22 mouse cellular contexts compared by ENCODE assay signal in the genomic region with DNA sequence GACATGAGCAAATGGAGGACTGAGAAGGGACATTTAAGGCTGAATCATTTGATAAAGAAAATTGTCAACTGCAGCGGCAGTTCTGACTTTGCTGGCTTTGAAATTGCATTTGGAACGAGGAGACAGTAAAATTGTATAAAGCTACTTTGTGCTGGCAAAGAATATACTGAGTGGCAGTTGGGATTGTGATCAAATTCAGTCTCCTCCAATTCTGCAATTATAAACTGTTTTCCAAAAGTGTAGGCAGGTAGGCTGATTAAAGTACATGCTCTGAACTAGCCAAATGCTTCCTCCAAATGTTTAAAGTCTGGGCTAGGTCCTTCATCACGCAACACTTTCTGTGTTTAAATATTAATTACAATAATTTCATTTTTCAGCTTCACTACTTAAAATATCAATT.
"Had no signal": no experiment of that assay in that cellular context is flagged by ENCODE, and none has a peak within 500 bp of the region (broad histone marks: within the 10 kb centered on the region; RNA-seq: fewer than 3 reads in every experiment).

No protein-coding gene starts in this region.

- H3K9me3 ChIP-seq: limb, embryonic 12.5 days; limb, embryonic 15.5 days; midbrain, embryonic 12.5 days; midbrain, embryonic 15.5 days; neural tube, embryonic 12.5 days; neural tube, embryonic 15.5 days had no signal

- H3K4me3 ChIP-seq: limb, embryonic 12.5 days; limb, embryonic 15.5 days; midbrain, embryonic 12.5 days; midbrain, embryonic 15.5 days; neural tube, embryonic 12.5 days; neural tube, embryonic 15.5 days had no signal

- H3K4me2 ChIP-seq: limb, embryonic 12.5 days; limb, embryonic 15.5 days; liver, embryonic 11.5 days; lung, embryonic 14.5 days; midbrain, embryonic 12.5 days; midbrain, embryonic 15.5 days; neural tube, embryonic 12.5 days; neural tube, embryonic 15.5 days had no signal

- H3K27me3 ChIP-seq: limb, embryonic 12.5 days; limb, embryonic 15.5 days; midbrain, embryonic 12.5 days; midbrain, embryonic 15.5 days; neural tube, embryonic 12.5 days; neural tube, embryonic 15.5 days had no signal

- ATAC-seq: intestine, postnatal 0 days; liver, postnatal 0 days; lung, postnatal 0 days; midbrain, embryonic 15.5 days had no signal

- H3K4me1 ChIP-seq: limb, embryonic 12.5 days; limb, embryonic 15.5 days; midbrain, embryonic 12.5 days; midbrain, embryonic 15.5 days; neural tube, embryonic 12.5 days; neural tube, embryonic 15.5 days had no signal

- H3K9ac ChIP-seq: limb, embryonic 12.5 days; limb, embryonic 15.5 days; liver, embryonic 14.5 days; liver, postnatal 0 days; lung, embryonic 14.5 days; midbrain, embryonic 12.5 days; midbrain, embryonic 15.5 days; neural tube, embryonic 12.5 days; neural tube, embryonic 15.5 days had no signal

- H3K36me3 ChIP-seq: limb, embryonic 12.5 days; limb, embryonic 15.5 days; midbrain, embryonic 12.5 days; midbrain, embryonic 15.5 days; neural tube, embryonic 12.5 days; neural tube, embryonic 15.5 days had no signal

- DNase-seq: kidney, adult 2 months; kidney, postnatal 25 days; left cerebral cortex, postnatal 4 days; liver, postnatal 0 days; lung, embryonic 14.5 days; right cerebral cortex, adult 18-20 months; right cerebral cortex, postnatal 14 days; right cerebral cortex, postnatal 4 days; thymus, postnatal 25 days had no signal

- H3K27ac ChIP-seq: kidney, postnatal 0 days; limb, embryonic 12.5 days; limb, embryonic 15.5 days; liver, embryonic 14.5 days; macrophage; midbrain, embryonic 12.5 days; midbrain, embryonic 15.5 days; neural tube, embryonic 12.5 days; neural tube, embryonic 15.5 days; stomach, postnatal 0 days had no signal
